Mouse (Mus musculus): ENCODE results near the gene Camsap3.
"Not testable (repeated sequence)": the region's sequence is repeated elsewhere in the genome, so short reads cannot be mapped to it uniquely, and the experiment has no call there.

The Camsap3 gene

GRCm38 (mm10) chr8:3586993-3587390, at the start of gene Camsap3:
TSS of gene Camsap3 (plus strand) at chr8:3587293.
- DNase-seq (ENCODE audit: low read depth): no peak

- DNase-seq (ENCODE audit: low read depth): no peak
These were observed 49.4 kb upstream of the Camsap3 start for GRCm38 (mm10) chr8:3537666-3538065.

GRCm38 (mm10) chr8:3539146-3539545, 47.9 kb upstream of the Camsap3 start:
- DNase-seq (ENCODE audit: low read depth): no peak

GRCm38 (mm10) chr8:3540076-3540475, 47.0 kb upstream of the Camsap3 start:
- no peak for DNase-seq (ENCODE audit: low read depth)

GRCm38 (mm10) chr8:3546511-3546910, 40.6 kb upstream of the Camsap3 start:
- no peak for DNase-seq (ENCODE audit: low read depth)

DNA sequence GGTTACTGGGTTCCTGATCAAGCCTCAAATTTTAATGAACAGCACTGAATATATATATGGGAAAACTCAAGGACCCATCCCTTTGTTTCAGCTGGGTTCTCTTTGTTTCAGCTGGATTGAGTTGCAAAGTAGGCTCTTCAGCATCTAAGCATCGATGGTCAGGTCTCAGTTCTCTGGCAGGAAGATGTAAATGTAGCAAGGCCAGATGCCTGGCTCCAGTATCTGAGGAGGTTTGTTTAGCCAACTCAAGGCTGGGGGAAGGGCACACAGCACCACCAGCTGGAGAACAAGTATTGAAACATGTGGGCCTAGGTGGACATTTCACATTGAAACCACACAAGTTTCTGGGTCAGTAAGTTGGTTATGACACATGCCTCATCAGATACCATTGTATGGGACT, 34.9 kb upstream of the Camsap3 start:
- DNase-seq (ENCODE audit: low read depth): no peak

GRCm38 (mm10) chr8:3556114-3556513, 31.0 kb upstream of the Camsap3 start:
- peak; percentile 29 for DNase-seq (ENCODE audit: low read depth)

DNA sequence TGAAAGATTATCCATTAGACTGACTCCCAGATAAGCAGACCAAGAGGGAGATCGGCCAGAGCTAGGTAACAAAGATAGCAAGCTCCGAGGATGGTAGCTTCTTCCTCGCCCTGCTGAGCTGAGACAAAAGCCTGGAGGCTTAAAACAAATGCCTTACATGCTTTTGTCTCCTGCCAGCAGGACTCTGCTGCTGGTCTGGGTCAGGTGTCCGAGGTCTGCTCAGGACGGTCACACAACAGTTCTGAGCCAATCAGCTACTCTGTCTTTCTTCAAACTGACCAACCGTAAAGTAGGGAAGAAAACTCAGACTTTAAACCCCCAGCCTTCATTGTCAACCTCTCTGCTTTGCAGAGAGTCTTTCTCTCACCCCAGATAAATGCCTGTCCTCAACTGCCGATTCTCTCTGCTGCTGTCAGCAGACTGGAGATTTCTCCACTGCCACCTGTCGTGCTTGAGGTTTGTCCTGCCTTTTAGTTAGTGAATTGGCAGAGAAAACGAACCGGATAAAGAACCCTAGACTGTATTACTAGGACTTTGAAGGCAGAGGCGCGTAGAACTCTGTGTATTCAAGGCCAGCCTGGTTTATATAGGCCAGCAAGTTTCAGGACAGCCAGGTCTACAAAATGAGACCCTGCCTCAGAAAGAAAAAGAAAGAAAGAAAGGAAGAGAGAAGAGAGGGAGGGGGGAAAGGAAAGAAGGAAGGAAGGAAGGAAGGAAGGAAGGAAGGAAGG, 19.3 kb upstream of the Camsap3 start, which contains the start of gene C330021F23Rik:
TSS of gene C330021F23Rik (plus strand) at position 350 of the 731 bp plus-strand sequence.
- DNase-seq (ENCODE audit: low read depth): no peak

DNA sequence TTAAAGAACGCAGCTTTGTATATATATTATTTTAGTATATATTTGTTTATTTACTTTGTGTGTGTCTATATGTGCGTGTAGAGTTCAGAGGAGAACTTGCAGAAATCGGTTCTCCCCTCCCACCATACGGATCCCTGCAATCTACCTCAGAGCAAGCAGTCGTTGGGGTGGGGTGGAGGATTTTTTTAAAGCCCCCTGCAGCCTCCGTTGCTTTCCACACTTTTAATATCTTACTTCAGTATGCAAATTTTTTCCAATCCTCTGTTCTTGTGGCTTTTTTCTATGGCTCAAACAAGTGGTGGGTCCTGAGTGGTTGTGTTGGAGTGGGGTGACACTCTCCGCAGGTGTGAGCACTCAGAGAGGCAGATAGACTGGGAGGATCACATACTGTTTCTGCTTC, 18.7 kb upstream of the Camsap3 start:
- no peak for DNase-seq (ENCODE audit: low read depth)

GRCm38 (mm10) chr8:3569784-3570183, 17.3 kb upstream of the Camsap3 start:
- DNase-seq (ENCODE audit: low read depth): no peak

DNA sequence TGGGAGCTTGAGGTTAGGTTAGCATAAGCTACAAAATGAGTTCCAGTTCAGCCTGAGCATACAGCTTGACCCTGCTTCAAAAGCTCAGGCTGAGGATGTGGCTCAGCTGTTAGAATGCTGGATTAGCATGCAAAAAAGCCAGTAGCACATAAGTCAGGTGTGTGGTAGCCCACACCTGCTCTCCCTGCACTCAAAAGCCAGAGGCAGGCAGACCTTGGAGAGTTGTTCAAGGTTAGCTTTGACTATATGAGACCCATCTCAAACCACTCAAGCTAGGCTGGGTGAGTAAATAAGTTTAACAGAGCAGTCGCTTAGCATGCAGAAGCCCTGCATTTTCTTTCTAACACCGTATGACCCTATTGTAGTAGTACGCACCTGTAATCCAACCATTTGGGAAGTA, 12.5 kb upstream of the Camsap3 start:
- no peak for DNase-seq (ENCODE audit: low read depth)

DNA sequence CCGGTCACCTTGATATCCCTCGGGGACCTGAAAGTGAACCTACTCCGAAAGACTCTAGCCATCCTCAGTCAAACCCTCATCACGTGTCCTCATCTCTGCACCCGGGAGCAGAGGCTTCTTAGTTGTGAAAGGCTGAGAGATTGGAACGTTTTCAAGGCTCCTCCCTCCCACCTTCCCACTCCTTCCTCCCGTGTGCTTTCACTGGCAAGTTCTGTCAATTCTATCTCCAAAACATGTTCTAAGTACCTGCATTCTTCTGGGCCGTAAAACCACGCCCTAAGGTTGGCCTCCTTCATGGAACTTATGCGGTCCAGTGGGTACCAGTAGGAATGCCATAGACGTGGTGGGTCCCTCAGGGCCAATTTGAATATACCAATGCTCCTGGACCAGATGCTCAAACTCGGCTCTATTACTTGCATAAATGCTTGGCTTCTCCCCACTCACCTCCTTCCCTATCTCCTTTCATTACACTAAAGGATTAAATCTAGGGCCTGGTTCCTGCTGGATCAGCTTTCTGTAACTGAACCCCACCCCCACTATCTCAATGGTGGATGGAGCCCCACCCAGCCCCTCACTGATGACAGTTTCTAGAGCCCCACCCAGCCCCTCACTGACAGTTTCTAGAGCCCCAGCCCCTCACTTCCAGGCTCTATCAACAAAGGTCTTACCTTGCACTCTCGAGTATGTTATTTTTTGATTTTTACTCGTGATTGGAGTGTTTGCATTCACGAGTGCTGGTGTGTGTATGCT, 10.7 kb upstream of the Camsap3 start:
- no peak for DNase-seq (ENCODE audit: low read depth)

DNA sequence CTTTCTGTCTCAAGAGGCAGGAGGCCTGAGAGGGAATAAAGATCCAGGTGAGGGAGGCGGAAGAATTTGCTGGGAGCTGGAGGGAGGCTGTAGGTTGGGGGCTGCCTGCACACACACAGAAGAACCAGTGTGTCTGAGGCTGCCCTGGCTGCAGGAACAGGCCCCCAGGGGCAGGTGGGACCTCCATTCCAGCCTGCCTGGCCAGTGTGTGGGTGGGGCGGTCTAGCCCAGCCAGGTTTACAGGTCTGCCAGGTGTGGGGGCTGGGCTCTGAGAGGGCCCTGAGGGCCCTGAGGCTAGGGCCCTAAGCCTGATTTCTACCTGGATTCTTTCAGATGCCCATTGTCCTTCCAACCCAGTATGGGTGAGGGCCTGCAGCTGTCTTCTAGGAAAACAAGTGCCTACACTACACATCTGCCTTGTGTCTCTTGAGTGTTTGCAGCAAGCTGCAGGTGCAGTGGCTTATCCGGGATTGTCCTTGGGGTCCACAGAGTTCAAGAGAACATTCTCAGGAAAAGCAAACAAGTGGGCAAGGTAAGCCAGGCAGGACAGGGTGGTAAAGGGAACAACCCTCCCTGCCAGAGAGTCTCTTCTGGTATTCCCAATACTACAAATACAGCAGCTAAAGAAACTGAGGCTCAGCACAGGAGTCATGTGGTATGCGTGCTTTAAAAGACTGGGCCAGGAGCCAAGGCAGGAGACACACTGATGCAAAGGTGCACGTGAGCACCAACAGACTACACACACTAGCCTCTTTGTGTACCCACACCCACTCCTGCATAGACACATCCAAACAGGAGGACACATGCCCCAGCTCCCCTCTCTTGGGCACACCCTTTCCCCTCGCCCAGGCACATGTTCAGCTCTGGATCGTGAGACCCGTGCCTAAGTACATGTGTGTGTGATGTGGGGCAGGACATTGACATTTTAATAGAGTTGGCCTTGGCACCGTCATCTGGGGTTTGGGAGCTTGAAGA, 7.4 kb upstream of the Camsap3 start:
- no peak for DNase-seq (ENCODE audit: low read depth)

DNA sequence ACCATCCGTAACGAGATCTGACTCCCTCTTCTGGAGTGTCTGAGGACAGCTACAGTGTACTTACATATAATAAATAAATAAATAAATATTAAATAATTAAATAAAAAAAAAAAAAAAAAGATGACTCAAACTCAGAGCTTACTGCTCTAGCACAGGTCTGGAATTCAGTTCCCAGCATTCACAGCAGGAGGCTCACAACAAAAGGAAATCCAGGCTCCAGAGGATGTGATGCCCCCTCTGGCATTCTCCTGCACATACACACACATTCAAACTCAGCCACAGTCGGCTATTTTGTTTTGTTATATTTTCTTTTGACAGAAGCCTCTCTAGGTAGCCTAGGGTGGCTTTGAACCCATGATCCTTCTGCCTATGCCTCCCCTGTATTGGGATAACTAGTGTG, 5.1 kb upstream of the Camsap3 start:
- not testable (repeated sequence) for DNase-seq (ENCODE audit: low read depth)

GRCm38 (mm10) chr8:3586452-3586851, 641 bp upstream of the Camsap3 start:
- no peak for DNase-seq (ENCODE audit: low read depth)

- peak; percentile 37 for DNase-seq (ENCODE audit: low read depth)
These were observed 531 bp downstream of the Camsap3 start for GRCm38 (mm10) chr8:3587391-3588257.

DNA sequence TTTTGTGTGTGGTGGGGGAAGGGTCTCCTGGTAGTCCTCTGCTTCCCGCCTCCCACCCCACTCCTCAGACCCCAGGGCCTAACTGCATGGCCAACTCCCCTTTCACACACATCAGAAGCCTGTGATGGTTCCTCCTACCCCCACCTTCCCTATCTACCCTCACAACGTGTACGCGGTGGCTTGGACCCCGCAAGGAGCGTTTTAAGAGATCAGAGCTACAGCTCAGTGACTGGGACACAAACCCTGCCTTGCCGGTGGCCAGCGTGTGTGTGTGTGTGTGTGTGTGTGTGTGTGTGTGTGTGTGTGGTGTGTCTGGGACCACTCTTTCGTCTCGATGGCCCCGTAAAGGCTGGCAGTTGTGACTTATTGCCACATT, 1.2 kb downstream of the Camsap3 start:
- DNase-seq (ENCODE audit: low read depth): no peak

- DNase-seq (ENCODE audit: low read depth): no peak
These were observed 6.4 kb downstream of the Camsap3 start for GRCm38 (mm10) chr8:3593470-3593869.

- DNase-seq (ENCODE audit: low read depth): no peak
These were observed 7.4 kb downstream of the Camsap3 start for GRCm38 (mm10) chr8:3594466-3594865.

DNA sequence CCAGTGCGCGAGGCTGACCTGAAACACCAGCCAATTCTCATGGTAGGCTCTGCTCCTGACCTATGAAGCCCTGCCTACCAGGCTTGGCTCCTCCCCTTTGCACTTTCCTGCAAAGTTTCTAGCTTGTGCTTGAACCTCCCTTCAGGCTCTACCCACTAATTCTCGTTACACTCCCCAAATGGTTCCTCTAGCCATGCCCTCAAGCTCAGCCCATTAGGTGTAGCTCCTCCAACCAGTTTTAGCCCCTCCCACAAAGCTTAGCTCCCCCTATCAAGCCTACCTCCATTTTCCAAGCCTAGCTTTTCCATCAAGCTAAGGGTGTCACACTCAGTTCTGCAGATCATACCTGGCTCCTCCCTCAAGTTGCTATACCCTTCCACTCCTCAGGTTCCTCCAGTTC, 11.0 kb downstream of the Camsap3 start:
- DNase-seq (ENCODE audit: low read depth): no peak

DNA sequence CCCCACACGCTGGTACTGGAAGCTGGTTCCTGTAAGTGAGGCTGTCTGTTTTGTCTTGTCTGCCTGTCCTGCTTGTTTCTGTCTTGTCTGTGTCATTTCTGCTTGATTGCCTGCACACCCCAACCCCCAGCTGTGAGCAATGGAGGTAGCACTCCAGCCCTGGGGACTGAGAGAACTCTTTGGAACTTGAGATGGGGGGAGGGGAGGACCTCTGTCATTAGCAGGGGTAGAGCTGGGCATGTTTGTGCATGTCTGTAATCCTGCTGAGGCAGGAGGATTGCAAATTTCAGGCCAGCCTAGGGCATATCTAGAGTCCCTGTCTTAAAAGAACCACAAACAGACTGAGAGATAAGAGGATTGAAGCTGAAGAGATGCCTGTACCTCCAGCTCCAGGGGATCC, 12.1 kb downstream of the Camsap3 start:
- DNase-seq (ENCODE audit: low read depth): no peak

Data from naive thymus-derived CD4-positive, alpha-beta T cell, adult 2 months (primary cell).